Mouse (Mus musculus): ENCODE data around the gene Ush1g. TPM values are rescaled to one million over a fixed set of nuclear protein-coding genes. Genes with fewer than 3 reads are reported as not detected.

Gene Ush1g
- polyA plus RNA-seq, 1 experiment from 2014 or later = 0.34 TPM

DNA sequence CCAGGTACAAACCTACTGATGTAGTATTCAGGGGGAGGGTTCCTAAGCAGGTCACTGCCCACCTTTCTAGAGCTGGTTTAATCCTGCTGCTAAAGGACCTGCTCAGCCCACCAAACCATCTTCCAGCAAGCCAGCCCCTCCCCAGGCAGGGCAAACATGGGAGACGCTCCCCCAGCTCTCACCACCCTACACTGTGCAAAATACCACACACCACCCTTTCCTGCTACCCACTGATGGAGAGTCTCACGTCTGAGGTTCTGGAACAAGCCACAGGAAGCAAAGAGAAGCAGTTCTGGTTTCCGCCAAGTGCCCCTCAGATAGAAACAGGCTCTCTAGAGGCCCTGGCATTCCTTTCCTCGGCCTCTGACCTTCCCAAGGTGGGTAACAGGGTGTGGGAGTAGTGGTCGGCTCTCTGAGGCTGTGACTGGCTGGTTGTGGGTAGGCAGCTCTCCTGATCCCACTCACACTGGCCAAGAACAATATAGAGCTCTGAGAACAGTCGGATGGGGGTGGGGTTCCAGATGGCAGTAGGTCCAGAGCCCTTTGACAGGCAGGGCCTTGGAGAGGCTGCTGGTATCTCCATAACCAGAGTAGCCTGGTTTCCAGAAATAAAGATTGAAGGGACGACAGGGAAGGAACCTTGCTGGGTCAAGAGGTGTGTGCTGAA, 44.3 kb upstream of the Ush1g start:
- H3K27me3 ChIP-seq (ENCODE audit: control insufficient read depth, insufficient read depth, low read length) = no peaks in the 10 kb centered on the region; the same call in 1 of the 2 replicates
- H3K4me1 ChIP-seq (replicated peaks; ENCODE audit: control insufficient read depth, insufficient read depth) = no peaks in the 10 kb centered on the region
- ATAC-seq (ENCODE audit: low FRiP score, low TSS enrichment) (no peak), DNase-seq (ENCODE audit: low spot score) (no peak)
- H3K9ac ChIP-seq (ENCODE audit: low read length) = 0 out of 2 replicates have a peak overlapping the region, but pooled peaks have one; percentile 64
- H3K36me3 ChIP-seq (ENCODE audit: control insufficient read depth, insufficient read depth, low read length) = no peaks in the 10 kb centered on the region
- H3K4me3 ChIP-seq (ENCODE audit: low read depth, low read length) = peak overlapping the region; percentile 56
- H3K9me3 ChIP-seq (ENCODE audit: control insufficient read depth, low read length) = no peaks in the 10 kb centered on the region
- H3K4me2 ChIP-seq (replicated peaks; ENCODE audit: low read depth) = peak overlapping the region; percentile 80
- peak overlapping the region; percentile 75 for H3K27ac ChIP-seq (replicated peaks)
- WGBS = 40% methylated on average over 7 of the region's 7 CpGs
- TF ChIP-seq EP300 (optimal IDR thresholded peaks at IDR 0.05) (no peak), CTCF (IDR thresholded peaks at IDR 0.05; ENCODE audit: low read depth) (no peak)

DNA sequence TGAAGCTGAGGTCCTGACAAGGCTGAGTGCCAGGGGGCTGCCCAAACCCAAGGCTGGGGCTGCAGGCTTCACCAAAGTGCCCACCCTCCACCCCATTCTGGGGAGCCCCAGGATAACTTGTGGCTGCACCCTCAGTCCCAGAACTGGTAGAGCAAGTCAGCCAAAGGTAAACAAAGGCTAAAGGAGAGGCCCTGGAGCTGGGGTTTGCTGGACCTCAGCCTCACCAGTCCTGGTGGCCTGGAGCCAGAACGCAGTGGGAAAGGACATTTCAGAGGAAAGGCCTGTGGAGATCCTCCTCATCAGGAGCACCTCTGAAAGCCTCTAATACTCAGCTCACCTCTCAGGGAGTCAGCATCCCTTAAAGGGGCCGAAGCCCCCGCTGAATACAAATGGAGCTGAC, 42.3 kb upstream of the Ush1g start:
- TF ChIP-seq CTCF (IDR thresholded peaks at IDR 0.05; ENCODE audit: low read depth) = no peak
- TF ChIP-seq EP300 (optimal IDR thresholded peaks at IDR 0.05) = no peak
- no peak overlapping the region for H3K4me3 ChIP-seq (ENCODE audit: low read depth, low read length)
- no peaks in the 10 kb centered on the region for H3K9me3 ChIP-seq (ENCODE audit: control insufficient read depth, low read length)
- H3K9ac ChIP-seq (ENCODE audit: low read length) = no peak overlapping the region
- peak; percentile 74 for DNase-seq (ENCODE audit: low spot score)
- H3K27ac ChIP-seq (replicated peaks) = peak overlapping the region; percentile 75
- no peaks in the 10 kb centered on the region for H3K4me1 ChIP-seq (replicated peaks; ENCODE audit: control insufficient read depth, insufficient read depth)
- no peak overlapping the region for H3K4me2 ChIP-seq (replicated peaks; ENCODE audit: low read depth)
- peak; percentile 54; the same call in 1 of the 2 replicates for ATAC-seq (ENCODE audit: low FRiP score, low TSS enrichment)
- H3K27me3 ChIP-seq (ENCODE audit: control insufficient read depth, insufficient read depth, low read length) = no peaks in the 10 kb centered on the region; the same call in 1 of the 2 replicates
- H3K36me3 ChIP-seq (ENCODE audit: control insufficient read depth, insufficient read depth, low read length) = no peaks in the 10 kb centered on the region
- WGBS = 82% methylated on average over 3 of the region's 3 CpGs

DNA sequence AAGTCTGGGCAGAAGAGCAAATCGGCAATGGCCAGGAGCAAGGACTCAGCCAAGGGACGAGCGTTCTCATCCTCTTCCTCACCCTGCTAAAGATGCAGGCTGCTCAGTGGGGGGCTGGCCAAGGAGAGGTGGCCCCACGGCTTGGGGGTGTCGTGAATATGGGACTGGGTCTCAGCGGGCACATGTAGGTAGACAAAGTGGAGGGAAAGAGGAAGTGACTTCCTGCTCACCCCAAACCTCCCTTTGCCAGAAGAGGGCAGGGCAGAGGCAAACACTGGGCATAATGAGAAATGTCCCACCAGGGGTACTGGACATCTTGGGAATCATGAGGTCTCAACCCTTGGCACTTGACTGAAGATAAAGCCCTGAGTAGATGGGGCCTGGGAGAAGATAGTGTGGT, 37.9 kb upstream of the Ush1g start:
- TF ChIP-seq CTCF (IDR thresholded peaks at IDR 0.05; ENCODE audit: low read depth) (peak; percentile 57), EP300 (optimal IDR thresholded peaks at IDR 0.05) (no peak)
- WGBS = 69% methylated on average over 6 of the region's 6 CpGs
- no peak for DNase-seq (ENCODE audit: low spot score)
- no peaks in the 10 kb centered on the region for H3K9me3 ChIP-seq (ENCODE audit: control insufficient read depth, low read length)
- no peak overlapping the region for H3K4me2 ChIP-seq (replicated peaks; ENCODE audit: low read depth)
- H3K27ac ChIP-seq (replicated peaks) = peak overlapping the region; percentile 45
- no peaks in the 10 kb centered on the region for H3K36me3 ChIP-seq (ENCODE audit: control insufficient read depth, insufficient read depth, low read length)
- 0 out of 2 replicates have a peak overlapping the region, but pooled peaks have one; percentile 8 for H3K9ac ChIP-seq (ENCODE audit: low read length)
- no peak overlapping the region for H3K4me3 ChIP-seq (ENCODE audit: low read depth, low read length)
- H3K27me3 ChIP-seq (ENCODE audit: control insufficient read depth, insufficient read depth, low read length) = no peaks in the 10 kb centered on the region
- 0 out of 2 replicates have a peak, but pooled peaks have one; percentile 4 for ATAC-seq (ENCODE audit: low FRiP score, low TSS enrichment)
- H3K4me1 ChIP-seq (replicated peaks; ENCODE audit: control insufficient read depth, insufficient read depth) = no peaks in the 10 kb centered on the region

DNA sequence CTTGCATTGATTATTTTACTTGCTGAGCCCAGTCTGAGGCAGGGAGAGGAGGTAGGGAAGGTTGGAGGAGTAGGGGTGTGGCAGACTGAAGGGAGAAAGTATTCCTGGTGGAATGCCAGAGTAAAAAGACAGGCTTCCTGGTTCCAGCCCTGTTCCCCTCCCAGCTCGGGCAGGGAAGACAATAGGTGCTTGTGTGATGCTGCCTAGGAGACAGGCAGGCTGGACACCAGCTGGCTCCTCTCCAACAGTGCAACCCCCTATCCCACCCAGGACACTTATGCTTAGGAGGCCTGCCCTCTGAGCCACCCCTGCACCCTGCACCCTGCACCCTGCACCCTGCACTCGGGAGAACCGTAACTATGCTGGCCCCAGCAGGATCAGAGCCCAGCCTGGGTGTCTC, 37.5 kb upstream of the Ush1g start:
- Histone ChIP-seq H3K27me3 (ENCODE audit: control insufficient read depth, insufficient read depth, low read length) (no peaks in the 10 kb centered on the region), H3K27ac (replicated peaks) (peak overlapping the region; percentile 45), H3K4me1 (replicated peaks; ENCODE audit: control insufficient read depth, insufficient read depth) (no peaks in the 10 kb centered on the region), H3K9ac (ENCODE audit: low read length) (no peak overlapping the region), H3K9me3 (ENCODE audit: control insufficient read depth, low read length) (no peaks in the 10 kb centered on the region), H3K4me3 (ENCODE audit: low read depth, low read length) (no peak overlapping the region), H3K36me3 (ENCODE audit: control insufficient read depth, insufficient read depth, low read length) (no peaks in the 10 kb centered on the region), H3K4me2 (replicated peaks; ENCODE audit: low read depth) (no peak overlapping the region)
- DNase-seq (ENCODE audit: low spot score) = peak; percentile 40
- ATAC-seq (ENCODE audit: low FRiP score, low TSS enrichment) = peak; percentile 27
- 27% methylated on average over 3 of the region's 3 CpGs for WGBS
- TF ChIP-seq CTCF (IDR thresholded peaks at IDR 0.05; ENCODE audit: low read depth) = no peak
- no peak for TF ChIP-seq EP300 (optimal IDR thresholded peaks at IDR 0.05)

DNA sequence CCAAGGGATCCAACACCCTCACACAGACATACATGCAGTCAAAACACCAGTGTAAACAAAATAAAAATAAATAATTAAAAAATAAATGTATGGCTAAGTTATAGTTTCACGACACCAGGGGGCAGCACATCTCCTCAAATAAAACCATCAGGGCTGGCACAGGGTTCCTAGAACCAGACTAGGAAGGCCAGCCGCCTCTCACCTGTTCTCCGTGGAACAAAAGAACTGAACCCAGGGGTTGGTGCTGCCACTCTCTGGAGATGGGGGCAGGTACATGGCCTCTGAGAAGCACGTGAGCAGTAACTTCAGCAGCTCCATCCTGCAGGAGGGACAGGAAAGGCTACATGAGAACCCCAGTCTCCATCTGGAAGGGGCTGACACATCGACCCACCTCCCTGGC, 36.6 kb upstream of the Ush1g start:
- peak; percentile 62 for ATAC-seq (ENCODE audit: low FRiP score, low TSS enrichment)
- TF ChIP-seq CTCF (IDR thresholded peaks at IDR 0.05; ENCODE audit: low read depth) (peak; percentile 77), EP300 (optimal IDR thresholded peaks at IDR 0.05) (no peak)
- no peak overlapping the region for H3K9ac ChIP-seq (ENCODE audit: low read length)
- H3K4me1 ChIP-seq (replicated peaks; ENCODE audit: control insufficient read depth, insufficient read depth) = no peaks in the 10 kb centered on the region
- 0 out of 2 replicates have a peak overlapping the region, but pooled peaks have one; percentile 5 for H3K27ac ChIP-seq (replicated peaks)
- H3K4me3 ChIP-seq (ENCODE audit: low read depth, low read length) = no peak overlapping the region
- no peaks in the 10 kb centered on the region for H3K36me3 ChIP-seq (ENCODE audit: control insufficient read depth, insufficient read depth, low read length)
- H3K4me2 ChIP-seq (replicated peaks; ENCODE audit: low read depth) = no peak overlapping the region
- 12% methylated on average over 5 of the region's 5 CpGs for WGBS
- no peaks in the 10 kb centered on the region for H3K27me3 ChIP-seq (ENCODE audit: control insufficient read depth, insufficient read depth, low read length)
- no peaks in the 10 kb centered on the region for H3K9me3 ChIP-seq (ENCODE audit: control insufficient read depth, low read length)
- peak; percentile 82 for DNase-seq (ENCODE audit: low spot score)

DNA sequence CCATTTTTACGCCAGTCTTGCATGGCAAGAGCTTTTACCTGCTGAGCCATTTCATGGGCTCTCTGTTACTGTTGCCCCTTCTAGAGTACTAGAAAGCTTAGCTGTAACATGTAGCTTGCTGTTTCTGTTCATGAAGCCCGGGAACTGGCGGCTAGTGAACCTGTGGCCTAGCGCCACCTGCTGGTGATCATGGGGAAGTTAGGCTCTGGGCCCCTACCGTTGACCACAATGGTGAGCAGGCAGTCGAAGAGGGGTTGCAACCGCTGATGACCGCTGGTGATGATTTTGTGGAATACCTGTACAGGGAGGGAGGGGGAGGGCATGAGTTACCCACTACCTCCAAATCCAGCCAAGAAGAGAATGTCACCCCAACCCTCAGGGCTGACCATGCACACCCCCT, 32.3 kb upstream of the Ush1g start:
- 8% methylated on average over 8 of the region's 8 CpGs for WGBS

More for the DNA sequence above, 32.3 kb upstream of the Ush1g start:
- TF ChIP-seq EP300 (optimal IDR thresholded peaks at IDR 0.05) (no peak), CTCF (IDR thresholded peaks at IDR 0.05; ENCODE audit: low read depth) (peak; percentile 99)
- H3K4me3 ChIP-seq (ENCODE audit: low read depth, low read length) = no peak overlapping the region
- no peaks in the 10 kb centered on the region for H3K27me3 ChIP-seq (ENCODE audit: control insufficient read depth, insufficient read depth, low read length)
- ATAC-seq (ENCODE audit: low FRiP score, low TSS enrichment) (0 out of 2 replicates have a peak, but pooled peaks have one; percentile 6), DNase-seq (ENCODE audit: low spot score) (peak; percentile 80)
- no peaks in the 10 kb centered on the region for H3K9me3 ChIP-seq (ENCODE audit: control insufficient read depth, low read length)
- H3K36me3 ChIP-seq (ENCODE audit: control insufficient read depth, insufficient read depth, low read length) = 0 out of 2 replicates have a peak, but pooled peaks cover 3% of the 10 kb centered on the region
- no peak overlapping the region for H3K27ac ChIP-seq (replicated peaks)
- H3K4me1 ChIP-seq (replicated peaks; ENCODE audit: control insufficient read depth, insufficient read depth) = no peaks in the 10 kb centered on the region
- no peak overlapping the region for H3K4me2 ChIP-seq (replicated peaks; ENCODE audit: low read depth)
- no peak overlapping the region for H3K9ac ChIP-seq (ENCODE audit: low read length)

Measured in stomach, postnatal 0 days (tissue).